Mouse (Mus musculus) B cell, adult 2 months (primary cell): ENCODE measurements at regions not wholly inside any gene's neighbourhood (a gene's known extent, or its start where the extent isn't known, plus 50 kb on each side); places are given as distances from the start of the nearest gene placed in this dataset.

Experiments used
- DNase-seq, 2 experiments: peaks; one replicate each; pipeline ENCODE4 v3.0.0; 2022

DNA sequence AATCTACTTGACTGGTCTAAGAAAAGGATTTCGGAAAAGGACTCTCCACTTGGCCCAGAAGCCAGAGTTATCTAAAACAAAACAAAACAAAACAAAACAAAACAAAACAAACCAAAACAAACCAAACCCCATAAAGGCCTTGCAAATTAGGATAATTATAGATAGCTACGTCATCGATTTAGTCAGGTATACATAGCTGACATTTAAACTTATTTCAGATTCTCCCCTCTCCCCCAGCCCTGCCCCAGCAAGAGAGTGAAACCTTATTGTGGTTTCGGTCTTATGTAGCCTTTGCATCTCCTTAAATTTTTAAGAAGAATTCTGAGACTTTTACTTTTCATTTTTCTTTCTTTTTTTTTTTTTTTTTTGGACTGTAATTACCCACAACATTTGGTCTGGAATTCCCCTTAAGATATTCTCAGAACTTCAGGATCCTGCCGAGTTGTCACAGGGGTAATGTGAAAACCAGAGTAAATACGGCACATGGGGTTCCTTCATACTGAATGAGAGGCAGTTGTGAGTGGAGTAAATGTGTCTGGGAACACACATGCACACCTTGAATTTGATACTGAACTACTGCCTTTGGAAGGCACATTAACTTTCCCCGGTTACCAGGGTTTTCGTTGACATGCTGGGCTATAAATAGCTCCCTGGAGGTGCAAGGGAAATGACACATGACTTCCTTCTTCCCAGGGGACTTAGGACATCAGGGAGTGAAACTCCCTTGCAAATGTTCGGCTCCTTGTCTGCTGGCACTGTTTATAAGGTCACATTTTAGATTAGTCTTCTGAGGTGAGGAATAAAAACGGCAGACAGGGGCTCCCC lies 94.8 kb upstream of the Rap1b start:
- DNase-seq, result peak; percentile 24 to 31

DNA sequence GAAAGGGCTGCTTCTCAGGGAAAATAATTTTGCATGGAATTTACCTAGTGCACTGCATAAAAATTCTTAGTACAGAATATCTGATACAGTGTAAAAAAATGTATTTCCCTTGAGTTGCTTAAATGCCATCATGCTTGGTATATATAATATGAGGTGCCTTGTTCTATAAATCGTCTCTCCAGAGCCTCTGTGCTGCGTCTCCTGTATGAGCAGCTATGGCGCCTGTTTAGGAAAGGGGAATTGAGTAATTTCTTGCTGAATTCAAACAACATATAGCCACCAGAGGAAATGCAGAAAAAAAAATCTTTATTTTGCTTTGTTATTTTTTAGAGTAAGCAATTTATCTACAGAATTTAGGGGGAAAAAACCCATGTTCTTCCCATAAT lies 95.4 kb upstream of the Rap1b start:
- no peak for DNase-seq

DNA sequence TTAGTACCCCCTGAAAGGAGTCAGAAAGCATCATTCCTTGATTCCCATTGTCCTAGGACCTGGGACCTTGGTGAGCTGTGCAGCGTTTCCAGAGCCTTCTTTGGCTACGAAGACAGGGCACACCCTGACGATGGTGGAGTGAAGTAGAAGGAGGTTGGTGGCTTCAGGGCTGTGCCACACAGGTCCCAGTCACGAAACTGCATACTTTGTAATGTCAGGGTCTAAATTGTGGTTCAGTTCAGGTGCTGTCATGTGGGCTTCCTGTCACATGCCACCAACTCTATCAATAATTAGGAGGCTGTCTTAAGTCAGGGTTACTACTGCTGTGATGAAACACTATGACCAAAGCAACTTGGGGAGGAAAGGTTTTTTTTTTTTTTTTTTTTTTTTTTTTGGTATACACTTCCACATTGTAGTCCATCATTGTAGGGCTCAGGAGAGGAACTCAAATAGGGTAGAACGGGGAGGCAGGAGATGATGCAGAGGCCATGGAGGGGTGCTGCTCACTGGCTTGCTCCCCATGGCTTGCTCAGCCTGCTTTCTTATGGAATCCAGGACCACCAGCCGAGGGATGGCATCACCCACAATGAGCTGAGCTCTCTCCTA lies 98.0 kb upstream of the Rap1b start:
- DNase-seq, result peak; percentile 51 to 57

DNA sequence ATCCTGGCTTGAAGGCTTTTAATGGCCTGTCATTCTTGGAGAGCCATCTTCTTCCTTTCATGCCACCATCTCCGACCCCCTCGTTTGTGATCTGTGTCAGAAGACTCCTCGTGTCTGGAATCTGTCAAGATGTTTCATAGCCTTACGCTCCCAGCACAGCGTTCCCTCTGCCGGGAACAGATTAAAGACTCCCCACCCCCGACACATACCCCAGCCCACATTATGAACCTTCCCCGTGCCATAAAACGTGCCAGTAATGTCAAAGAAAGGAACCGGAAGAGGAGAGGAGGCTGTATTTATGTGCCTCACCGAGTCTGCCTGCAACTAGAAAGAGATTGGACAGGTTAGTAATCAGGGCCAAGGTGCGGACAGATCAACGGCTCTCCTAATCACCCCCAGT lies 101.4 kb upstream of the Rap1b start:
- DNase-seq, result no peak

DNA sequence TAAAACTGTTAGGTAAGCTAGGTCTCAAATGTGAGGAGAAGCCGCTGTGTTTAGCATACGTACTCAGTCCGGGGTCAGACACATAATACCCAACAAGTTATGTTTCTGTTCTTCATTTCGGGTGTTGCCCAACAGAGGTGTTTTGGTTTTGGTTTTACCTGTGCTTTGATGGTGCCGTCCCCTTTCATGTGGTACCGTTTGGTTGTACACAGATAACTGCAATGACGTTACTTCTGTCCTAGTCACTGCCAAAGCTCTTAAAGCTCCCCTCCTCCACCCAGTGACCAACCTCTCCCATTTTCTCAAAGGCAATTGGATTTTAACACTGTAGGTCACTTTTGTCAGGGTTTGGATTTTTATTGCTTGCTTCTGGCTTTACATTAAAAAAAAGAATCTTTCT lies 102.1 kb upstream of the Rap1b start:
- DNase-seq, result peak; percentile 28 to 39

DNA sequence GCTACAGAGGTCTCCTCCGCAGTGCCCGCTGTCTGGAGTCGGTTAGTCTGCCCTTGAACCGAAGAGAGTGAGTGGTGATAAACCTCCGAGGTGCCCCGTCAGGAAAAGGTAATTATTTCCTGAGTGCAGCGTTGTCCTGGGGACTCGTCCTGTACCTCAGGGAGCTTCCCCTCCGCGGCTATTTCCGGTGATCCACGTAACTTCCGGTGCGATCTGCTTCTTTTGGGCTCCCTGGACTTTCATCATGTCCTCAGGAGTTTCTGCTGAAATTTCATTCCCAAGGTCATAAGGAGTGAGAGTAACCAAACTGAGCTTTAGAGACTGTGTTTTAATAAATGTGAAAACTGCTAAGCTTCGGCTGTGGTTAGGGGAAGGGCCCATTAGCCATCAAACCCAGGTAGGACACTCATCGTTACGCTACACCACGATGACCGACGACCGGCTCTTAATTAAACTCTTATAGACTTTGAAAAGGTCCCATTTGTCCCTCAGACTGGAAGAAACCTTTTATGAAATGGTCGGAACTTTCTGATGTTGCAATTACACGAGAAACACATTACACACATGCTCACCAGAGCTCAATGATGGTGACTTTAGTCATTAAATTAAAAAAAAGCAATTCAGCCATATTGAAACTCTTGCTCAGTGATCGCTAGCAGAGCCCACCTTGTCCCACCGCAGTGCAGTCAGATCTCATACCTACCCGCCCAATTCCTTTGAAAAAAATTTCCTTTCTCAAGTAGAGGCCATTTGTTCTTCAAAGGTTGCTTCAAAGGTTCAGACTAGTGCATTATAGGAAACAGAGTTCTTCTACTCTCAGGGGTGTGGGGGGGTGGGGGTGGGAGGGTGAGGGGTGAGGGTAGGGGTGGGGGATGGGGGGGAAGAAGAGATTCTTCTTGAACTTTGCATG lies 106.5 kb upstream of the Rap1b start:
- peak; percentile 67 to 70 for DNase-seq

DNA sequence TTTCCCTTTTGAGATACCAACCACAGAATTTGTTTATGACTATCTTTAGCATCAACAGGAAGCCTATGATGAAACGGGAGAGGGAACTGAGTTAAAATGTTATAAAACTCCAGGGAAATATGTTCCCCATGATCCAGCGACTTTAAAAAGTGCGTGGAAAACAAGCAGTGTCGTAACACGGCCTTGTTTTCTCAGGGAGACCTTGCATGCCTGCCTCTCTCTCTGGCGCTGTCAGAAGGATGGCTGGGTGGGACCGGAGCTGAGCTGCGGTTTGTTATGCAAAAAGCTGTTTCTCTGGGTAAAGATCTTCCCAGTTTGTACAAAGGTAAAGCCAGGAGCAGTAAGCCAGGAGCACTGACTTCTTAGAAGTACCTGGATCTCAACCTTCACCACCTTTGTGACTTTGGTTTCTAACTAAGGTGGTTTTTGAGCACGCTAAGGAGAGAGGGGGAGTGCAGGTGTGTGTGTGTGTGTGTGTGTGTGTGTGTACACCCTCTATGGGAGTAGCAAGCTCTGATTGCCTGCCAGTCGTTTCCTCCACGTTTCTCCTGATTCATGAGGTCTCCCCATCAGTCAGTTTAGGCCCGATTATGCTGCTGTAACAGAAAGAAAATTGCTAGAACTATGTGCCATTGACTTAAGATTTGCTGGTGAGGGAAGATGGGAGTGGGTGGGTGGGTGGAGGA lies 107.3 kb upstream of the Rap1b start:
- DNase-seq, result peak; percentile 73 to 78

DNA sequence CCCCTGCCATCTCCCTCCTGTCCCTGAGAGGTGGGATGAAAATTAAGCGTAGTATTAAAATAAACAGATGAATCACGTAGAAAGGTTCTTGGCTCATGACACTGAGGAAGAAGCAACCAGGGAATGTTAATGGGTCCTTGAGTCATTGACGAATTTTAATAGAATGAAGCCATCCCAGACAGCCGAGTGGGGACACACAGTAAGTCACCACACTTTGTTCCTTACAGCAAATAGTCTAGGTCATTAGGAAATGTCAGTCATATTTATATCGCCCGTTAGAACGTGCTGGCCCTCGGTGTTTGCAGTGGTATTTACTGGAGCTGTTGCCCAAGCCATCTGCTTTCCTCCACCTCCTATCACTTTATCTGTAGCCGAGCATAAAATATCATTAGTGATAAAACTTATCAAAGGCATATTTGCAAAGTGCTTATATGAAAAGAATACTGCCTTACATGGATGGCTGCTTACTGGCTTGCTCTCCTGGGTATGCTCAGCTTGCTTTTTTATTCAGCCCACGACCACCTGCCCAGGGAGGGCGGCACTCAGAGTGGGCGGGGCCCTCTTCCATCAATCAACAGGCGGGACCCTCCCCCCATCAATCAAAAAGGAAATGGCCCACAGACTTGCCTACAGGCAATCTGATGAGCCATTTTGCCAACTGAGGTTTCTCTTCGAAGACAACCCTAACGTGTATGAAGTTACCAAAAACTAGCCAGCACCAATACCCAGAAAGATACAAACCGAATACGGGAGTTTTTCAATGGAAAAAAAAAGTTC lies 110.5 kb upstream of the Rap1b start:
- no peak for DNase-seq

DNA sequence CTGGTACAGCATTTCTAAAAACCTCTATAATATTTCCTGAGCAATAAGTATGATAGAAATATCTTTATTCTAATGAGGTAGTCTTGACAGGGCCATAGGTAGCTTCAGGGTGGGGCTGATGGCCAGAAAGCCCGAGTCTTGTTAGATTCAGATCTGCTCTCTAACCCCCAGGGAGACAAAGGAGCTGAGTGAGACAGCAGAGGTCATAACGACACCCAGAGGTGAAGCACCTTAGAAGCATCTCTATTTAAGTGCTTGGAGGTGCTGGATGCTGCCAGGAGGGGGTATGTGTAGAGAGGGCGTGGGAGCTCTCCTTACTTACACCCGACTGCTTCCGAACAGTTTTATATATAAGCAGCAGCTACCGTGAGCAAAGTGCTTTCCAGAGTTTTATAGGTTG lies 128.9 kb upstream of the Rap1b start:
- no peak for DNase-seq

DNA sequence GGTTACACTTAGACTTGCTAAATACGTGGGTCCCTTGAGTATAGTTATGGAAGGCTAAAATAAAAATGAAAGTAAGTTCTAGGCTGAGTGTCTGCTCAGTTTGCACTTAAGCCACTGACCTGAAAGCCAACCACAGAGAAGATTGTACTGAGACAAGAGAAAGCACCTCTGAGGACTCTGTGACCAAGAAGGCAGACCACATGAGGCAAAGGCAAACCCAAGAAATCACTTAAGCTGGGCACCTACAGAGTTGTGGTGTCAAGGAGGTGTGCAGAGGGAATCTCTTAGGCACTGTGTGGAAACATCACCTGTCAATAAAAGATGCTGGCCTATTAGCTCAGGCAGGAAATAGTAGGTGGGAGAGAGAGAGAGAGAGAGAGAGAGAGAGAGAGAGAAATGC lies 129.6 kb upstream of the Rap1b start:
- DNase-seq, result no peak

DNA sequence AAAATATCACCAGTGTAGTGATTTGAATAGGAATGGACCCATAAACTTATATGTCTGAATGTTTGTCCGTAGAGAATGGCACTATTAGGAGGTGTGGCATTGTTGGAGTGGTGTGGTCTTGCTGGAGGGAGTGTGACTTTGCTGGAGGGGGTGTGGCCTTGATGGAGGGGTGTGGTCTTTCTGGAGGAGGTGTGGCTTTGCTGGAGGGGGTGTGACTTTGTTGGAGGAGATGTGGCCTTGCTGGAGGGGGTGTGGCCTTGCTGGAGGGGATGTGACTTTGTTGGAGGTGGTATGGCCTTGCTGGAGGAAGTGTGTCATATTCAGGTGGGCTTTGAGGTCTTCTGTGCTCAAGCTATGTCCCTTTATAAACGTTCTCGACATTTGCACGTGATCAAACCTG lies 133.3 kb upstream of the Rap1b start:
- DNase-seq, result peak in 1 of 2 experiments; percentile 36

DNA sequence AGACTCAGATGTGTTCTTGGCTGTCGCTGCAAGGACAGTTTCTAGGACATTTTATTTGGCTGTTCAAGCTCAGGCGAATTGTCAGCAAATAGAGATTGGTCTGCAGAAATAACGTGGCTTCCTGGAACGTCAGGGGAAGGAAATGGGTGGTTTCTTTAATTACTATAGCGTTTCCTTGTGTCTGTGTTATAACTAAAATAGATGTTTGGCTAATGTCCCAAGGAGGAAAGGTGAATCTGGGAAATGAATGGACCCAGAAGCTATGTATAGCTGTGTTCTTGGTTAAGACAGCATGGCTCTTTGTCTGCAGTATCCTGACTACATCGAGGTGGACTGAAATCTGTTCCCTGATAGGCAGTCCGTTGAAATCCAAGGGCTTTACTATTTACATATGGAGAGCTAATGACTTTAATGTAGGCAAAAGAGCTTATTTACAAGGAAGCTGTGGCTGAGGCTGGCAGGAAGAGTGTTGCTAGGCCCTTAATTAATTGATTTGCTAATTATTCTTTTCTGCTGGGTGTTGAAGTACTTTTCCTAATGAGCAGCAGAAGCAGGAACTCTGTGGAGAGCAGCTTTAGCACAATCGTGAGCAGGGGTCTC lies 136.9 kb upstream of the Rap1b start:
- DNase-seq, result peak; percentile 37 to 43

DNA sequence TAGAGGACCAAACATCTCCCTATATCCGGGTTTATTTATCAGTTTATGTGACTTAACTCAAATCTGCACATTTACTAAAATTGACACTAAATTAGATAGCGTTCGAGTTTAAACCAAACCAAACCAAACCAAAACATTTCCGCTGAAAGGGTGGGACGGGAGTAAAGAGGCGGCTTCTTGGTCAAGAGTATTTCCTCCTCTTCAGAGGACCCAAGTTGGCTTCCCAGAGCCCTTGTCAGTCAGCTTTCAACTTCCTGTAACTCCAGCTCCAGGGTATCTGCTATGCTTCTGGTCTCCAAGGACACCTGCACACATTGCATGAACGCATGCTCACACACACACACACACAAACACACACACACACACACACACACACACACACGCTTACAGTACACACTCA lies 137.4 kb upstream of the Rap1b start:
- DNase-seq, result no peak

DNA sequence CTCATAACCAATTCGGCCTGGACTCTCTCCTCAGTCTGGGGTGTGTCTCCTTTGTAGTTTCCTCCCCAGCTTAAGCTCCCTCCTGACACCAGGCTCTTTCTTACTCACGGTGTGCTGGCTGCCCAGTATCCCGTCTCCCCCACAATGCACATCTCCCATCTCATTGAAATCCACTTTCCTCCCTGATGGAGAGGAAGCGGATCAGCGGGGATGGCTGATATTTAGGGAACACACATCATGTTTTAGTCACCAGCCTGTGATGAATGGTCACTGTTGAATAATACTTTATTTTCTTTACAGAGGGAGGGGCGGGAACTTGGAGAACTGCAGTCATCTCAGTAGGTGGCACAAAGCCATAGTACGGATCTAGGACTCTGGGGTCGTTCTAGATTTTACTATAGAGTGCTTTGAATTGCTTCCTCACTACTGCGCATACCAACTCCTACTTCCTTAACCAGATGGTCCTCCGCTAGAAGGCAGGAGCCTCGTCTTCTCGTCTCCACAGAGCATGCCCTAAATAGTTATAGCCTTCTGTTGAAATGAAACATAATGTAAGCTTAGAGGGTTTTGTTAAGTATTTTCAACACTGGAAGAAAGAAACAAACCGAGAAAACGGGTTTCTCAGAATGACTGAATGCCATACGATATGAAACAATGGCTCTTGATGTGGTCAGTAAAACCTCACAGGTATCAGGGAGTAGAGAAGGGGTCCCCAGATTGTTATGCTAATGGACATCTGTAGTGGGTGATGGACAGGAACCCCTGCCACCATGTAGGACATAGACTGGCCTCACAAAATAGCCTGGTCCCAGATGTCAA lies 139.2 kb upstream of the Rap1b start:
- DNase-seq, result no peak

DNA sequence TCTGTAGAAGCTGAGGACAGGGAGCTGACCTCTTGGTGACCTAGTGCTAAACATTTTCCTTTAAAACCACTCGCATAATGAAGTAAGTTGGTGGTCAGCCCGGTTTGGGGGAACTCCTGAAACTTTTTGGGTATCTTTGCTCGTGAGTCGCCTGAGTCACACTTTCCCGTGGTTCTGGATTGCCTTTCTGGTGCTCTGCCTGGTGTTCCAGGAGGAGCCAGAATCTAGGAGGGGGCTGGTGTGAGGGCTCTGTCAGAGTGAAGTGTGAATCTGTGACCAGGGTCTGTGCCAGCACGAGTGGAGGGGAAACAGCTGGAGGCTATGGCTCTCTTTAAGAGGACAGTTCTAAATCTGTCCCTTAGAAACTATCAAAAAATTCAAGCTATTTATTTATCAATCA lies 141.8 kb upstream of the Rap1b start:
- DNase-seq, result no peak

DNA sequence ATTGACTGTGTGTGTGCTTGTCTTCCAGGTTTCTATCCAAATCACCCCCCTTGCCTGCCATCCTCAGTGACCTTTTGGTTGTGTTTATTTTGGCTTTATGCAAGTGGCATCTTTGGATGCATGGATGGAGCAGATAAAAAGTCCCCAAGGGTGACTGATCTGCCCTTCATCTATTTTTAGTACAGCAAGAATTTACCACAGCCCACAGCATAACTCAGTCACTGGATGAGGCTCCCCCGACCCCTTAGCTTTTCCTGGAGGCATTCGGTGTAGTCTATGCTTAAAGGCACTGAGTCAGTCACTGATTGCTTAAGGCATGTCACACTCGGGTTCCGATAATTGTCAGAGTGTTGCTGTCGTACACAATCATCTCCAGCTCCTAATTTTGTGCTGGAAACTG lies 142.2 kb upstream of the Rap1b start:
- DNase-seq, result no peak

DNA sequence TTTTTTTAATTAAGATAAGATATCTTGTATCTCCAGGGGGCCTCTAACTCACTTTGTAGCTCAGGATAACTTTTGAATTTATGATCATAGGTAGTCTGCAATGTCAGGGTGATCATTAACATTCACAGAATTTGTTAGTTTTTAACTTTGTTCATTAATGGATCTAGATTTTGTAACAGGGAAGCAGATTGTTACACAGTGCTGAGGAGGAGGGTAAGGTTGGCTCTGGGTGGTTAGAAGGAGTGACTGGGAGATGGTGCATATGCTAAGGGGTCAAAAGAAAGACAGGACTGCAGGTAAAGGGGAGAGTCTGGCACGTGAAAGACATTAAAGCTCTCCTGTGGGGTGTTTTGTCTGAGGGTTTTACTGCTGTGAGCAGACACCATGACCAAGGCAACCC lies 145.3 kb upstream of the Rap1b start:
- no peak for DNase-seq

DNA sequence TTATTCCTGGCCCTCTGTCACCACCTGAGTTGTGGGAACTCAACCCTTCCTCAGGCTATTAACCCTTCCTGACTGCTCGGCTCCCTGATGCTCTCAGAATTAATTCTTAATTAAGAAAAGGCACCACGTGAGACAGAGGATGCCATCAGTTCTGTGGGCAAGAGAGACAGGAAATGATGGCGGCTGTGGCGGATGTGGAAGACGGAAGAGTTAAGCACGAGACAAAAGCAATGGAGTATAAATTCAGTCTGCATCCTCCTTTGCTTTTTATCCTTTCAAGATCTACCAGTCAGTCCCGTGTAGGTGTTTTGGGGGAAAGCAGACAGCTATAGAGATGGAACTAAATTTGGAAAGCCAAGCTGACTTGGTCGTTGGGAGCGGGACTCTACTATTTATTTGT lies 146.5 kb upstream of the Rap1b start:
- DNase-seq, result no peak

DNA sequence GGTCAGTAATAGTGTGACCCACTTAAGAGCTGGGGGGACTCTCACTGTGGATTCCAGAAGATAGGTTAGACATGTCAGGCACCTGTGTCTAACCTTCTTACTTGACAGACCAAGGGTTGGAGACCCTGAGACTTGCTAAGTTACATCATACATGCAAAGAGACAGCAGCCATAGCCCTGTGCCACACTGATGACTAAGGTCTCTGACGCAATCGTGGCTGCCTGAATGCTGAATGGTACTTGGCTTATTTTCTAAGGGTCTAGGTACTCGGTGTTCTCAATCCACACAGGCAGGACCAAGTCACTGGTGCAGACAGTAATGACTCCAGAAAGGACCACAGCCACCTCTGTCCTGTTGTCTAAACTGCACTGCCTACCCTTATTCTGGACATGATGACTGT lies 147.8 kb upstream of the Mdm1 start:
- DNase-seq, result no peak

DNA sequence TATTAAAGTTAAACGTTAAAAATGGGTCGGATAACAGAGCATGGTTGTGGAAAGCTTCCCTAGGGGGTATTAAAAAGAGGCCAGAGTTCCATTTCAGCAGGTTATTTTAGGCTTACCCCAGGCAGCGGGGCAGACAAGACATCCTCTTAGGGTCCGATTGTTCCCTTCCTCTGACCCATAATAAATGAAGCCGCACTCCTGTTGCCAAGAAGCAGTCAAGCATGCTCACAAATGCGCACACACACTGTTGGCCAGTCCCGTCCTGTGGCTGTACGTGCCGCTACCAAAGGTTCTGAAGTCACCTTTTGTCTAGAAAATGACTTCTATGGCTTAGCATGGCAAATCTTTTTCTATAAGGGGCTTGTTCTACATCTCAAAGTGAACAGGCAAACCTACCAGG lies 146.8 kb upstream of the Mdm1 start:
- no peak for DNase-seq

DNA sequence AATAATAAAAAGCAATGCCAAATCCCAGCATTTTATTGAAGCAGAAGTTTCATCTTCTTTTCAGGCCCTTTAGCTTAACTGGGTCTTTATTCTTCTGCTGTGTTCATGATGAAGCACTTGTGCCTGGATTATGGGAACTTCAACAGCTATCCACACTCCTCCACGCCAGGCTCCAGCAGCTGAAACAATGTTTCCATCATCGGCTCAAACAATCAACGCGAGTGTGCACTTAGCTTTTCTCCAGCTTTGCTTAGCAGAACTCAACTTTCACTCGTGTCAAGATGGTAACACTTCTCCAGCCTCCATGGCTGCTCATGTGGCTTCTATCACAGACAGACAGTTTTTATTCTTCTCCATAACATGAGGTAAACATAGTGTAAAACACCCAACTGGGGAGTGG lies 143.8 kb upstream of the Mdm1 start:
- DNase-seq, result no peak
